Mouse (Mus musculus): ENCODE measurements around the gene Foxe1. TPM values are rescaled to one million over a fixed set of nuclear protein-coding genes. Genes with fewer than 3 reads are reported as not detected.

Foxe1 gene
- polyA plus RNA-seq, 1 experiment from 2014 or later: not detected

DNA sequence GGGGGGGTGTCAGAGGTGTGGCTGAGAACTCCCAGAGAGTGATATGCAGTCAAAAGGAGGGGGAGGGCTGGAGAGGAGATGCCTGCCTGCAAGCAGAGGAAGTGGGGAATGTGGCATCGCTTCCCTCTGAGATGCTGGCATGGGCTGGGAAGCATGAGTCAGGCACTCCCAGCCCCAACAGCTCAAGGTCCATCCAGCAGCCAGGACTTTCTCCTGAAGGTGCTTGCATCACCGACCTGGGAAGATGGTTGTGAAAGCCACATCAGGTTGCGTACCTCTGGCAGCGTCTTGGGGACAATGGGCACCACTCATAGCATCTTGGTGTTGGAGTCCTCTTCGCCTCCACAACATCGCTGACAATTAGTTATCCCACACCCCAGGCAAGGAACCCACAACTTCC is 27.0 kb downstream of the Foxe1 start:
- DNase-seq (ENCODE audit: low read depth, low spot score) (no peak), ATAC-seq (no peak)
- POLR2A ChIA-PET: interaction anchor here (0.5 kb wide), 1 partner anchor 166 kb away, joined by 3 read pairs; no protein-coding TSS in a partner anchor
- in situ Hi-C loops (cut with MboI; ENCODE audit: low pct_unique_long_range_greater_than_20kb): no loop called here
- CTCF ChIA-PET: interaction anchor here (1.3 kb wide), 1 partner anchor 14 kb away, joined by 3 read pairs; no protein-coding TSS in a partner anchor
- TF ChIP-seq CTCF (IDR thresholded peaks at IDR 0.05): no peak
- no peaks in the 10 kb centered on the region for H3K27me3 ChIP-seq

DNA sequence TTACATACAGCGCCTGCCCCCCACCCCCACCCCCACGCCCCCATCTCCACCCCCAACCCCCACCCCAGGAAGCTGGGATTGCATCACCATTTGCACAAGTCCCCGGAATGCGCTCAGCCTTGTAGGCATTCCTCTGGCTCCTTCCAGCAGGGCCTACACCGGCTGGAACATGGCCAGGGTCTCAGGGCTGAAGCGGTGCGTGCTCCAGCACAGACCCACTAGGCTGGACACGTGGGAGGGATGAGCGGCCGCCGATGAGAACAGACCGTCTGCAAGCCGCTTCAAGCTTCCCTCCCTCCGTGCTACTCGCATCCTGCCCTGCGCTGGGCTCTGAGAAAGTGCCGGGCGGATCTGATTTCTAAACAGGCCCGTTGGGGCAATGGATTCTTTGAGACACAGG is 27.6 kb downstream of the Foxe1 start:
- ATAC-seq: peak; percentile 80
- peak; percentile 54 for DNase-seq (ENCODE audit: low read depth, low spot score)
- no peak for TF ChIP-seq CTCF (IDR thresholded peaks at IDR 0.05)
- in situ Hi-C loops (cut with MboI; ENCODE audit: low pct_unique_long_range_greater_than_20kb): no loop called here
- CTCF ChIA-PET: interaction anchor here (1.3 to 1.4 kb wide), 2 partner anchors 10 to 14 kb away, joined by 3 to 5 read pairs; no protein-coding TSS in a partner anchor
- no peaks in the 10 kb centered on the region for H3K27me3 ChIP-seq
- POLR2A ChIA-PET: interaction anchor here (0.5 kb wide), 1 partner anchor 166 kb away, joined by 3 read pairs; no protein-coding TSS in a partner anchor

DNA sequence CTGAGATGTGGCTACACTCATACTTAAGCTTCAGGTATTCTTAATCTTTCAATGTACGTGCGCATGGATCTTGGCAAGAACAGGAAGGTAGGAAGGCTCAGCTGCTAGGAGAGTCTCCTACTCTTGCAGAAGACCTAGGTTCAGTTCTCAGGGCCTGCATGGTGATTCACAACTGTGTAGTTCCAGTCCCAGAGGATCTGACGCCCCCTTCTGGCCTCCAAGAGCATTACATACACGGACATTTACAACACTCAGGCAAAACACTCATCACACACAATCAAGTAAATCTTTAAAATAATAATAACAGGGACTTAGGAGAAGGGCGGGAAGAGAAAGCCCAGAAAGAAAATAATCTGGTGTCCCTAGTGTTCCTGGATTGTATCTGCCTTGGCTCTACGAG is 31.0 kb downstream of the Foxe1 start:
- DNase-seq (ENCODE audit: low read depth, low spot score) (no peak), ATAC-seq (no peak)

DNA sequence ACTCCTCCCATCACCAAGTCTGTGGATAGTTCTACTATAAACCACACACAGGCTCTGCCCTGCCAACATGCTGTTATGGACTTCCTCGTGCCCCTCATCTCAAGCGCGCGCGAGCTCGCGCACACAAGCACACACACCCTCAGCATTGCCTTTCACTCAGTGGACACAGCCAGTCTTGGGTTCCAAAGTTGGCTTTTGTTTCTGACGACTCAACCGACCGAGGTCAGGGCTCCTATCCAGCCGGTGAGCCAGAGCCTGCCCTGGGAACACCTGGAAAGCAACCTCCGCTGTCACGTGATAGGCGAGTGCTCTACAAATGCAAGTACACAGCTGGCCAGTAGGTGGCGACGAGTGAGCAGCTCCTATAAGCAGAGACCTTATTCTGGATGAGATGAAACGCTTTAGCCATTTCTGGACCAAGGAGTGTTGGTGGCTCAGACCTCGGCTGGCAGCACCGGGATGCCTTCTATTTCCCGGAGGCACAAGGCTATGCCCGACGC is 31.5 kb downstream of the Foxe1 start:
- H3K27me3 ChIP-seq: no peaks in the 10 kb centered on the region
- ATAC-seq (peak; percentile 85), DNase-seq (ENCODE audit: low read depth, low spot score) (no peak)
- ChIA-PET CTCF (interaction anchor here (0.8 to 2.0 kb wide), 10 partner anchors 10 to 178 kb away, joined by 3 to 6 read pairs (median 4); no protein-coding TSS in a partner anchor), POLR2A (no interaction called here)
- TF ChIP-seq CTCF (IDR thresholded peaks at IDR 0.05): peak; percentile 87
- in situ Hi-C loops (cut with MboI; ENCODE audit: low pct_unique_long_range_greater_than_20kb): no loop called here

More for the DNA sequence above, 31.0 kb downstream of the Foxe1 start:
- TF ChIP-seq CTCF (IDR thresholded peaks at IDR 0.05): peak; percentile 72
- ChIA-PET POLR2A (interaction anchor here (0.6 kb wide), 1 partner anchor 148 kb away, joined by 3 read pairs; no protein-coding TSS in a partner anchor), CTCF (interaction anchor here (1.0 to 2.0 kb wide), 8 partner anchors 10 to 165 kb away, joined by 3 to 6 read pairs (median 4); no protein-coding TSS in a partner anchor)
- in situ Hi-C loops (cut with MboI; ENCODE audit: low pct_unique_long_range_greater_than_20kb): no loop called here
- no peaks in the 10 kb centered on the region for H3K27me3 ChIP-seq

DNA sequence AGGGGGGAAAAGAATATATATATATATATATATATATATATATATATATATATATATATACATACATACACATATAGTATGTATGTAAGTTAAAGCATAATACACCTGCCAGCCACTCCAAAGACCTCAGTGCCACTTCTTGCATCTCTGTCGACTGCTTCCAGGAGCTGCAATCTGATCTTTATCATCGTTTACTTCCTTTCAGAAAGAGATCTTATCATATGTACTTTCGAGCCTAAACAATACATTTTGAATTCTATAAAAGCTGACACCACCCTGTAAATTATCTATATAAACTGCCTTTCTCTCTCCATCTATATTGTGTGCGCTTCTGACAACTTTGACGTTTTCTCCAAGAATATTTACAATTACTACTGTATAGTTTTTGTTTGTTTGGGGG is 45.1 kb downstream of the Foxe1 start:
- TF ChIP-seq CTCF (IDR thresholded peaks at IDR 0.05): no peak
- no peak for ATAC-seq
- POLR2A ChIA-PET: interaction anchor here (2.0 kb wide), 1 partner anchor 62 kb away, joined by 5 read pairs; the partner anchor contains the start of gene Anp32b
- DNase-seq (ENCODE audit: low read depth, low spot score): no peak
- no peaks in the 10 kb centered on the region for H3K27me3 ChIP-seq
- CTCF ChIA-PET: interaction anchor here (1.3 kb wide), 1 partner anchor 14 kb away, joined by 3 read pairs; no protein-coding TSS in a partner anchor
- in situ Hi-C loops (cut with MboI; ENCODE audit: low pct_unique_long_range_greater_than_20kb): loop anchor here (5.0 to 10.0 kb wide), 2 partner anchors 86 to 186 kb away; no protein-coding TSS in a partner anchor

DNA sequence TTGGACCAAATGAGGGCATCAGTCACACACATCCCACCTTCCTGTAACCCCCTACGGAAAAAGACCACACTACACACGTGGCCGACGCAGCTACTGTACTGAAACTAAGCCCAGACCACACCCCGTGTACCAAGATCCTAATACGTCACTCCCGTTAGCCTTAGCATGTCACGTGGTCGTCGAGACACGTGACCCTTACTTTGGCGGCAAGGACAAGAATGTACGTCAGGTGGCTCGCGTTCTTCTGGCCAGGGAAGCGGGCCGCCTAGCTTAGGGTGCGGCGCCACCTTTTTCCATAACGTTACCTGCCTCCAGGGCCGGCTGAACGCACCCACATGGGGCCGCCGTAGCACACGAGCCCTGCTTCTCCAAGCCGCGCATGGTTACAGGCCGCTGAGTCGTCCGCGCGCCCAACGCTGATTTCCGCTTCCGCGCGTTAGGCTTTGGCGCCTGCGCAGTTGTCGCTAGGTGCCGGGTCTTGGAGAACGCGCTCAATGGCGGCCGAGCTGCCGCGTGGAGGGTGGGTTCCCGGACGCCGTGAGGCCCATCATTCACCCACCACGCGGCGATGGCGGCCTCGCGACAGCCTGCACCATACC is 45.7 kb downstream of the Foxe1 start, which contains the start of gene Trmo:
TSS of gene Trmo (minus strand) at position 425 of the 599 bp plus-strand sequence.
- CTCF ChIA-PET: interaction anchor here (1.0 to 2.9 kb wide), 5 partner anchors 11 to 95 kb away, joined by 3 to 13 read pairs (median 4); no protein-coding TSS in a partner anchor
- no peak for TF ChIP-seq CTCF (IDR thresholded peaks at IDR 0.05)
- POLR2A ChIA-PET: interaction anchor here (2.0 kb wide), 1 partner anchor 62 kb away, joined by 5 read pairs; the partner anchor contains the start of gene Anp32b
- H3K27me3 ChIP-seq: no peaks in the 10 kb centered on the region
- in situ Hi-C loops (cut with MboI; ENCODE audit: low pct_unique_long_range_greater_than_20kb): loop anchor here (5.0 to 10.0 kb wide), 2 partner anchors 86 to 187 kb away; no protein-coding TSS in a partner anchor
- ATAC-seq (peak; percentile 82), DNase-seq (ENCODE audit: low read depth, low spot score) (peak; percentile 79)

DNA sequence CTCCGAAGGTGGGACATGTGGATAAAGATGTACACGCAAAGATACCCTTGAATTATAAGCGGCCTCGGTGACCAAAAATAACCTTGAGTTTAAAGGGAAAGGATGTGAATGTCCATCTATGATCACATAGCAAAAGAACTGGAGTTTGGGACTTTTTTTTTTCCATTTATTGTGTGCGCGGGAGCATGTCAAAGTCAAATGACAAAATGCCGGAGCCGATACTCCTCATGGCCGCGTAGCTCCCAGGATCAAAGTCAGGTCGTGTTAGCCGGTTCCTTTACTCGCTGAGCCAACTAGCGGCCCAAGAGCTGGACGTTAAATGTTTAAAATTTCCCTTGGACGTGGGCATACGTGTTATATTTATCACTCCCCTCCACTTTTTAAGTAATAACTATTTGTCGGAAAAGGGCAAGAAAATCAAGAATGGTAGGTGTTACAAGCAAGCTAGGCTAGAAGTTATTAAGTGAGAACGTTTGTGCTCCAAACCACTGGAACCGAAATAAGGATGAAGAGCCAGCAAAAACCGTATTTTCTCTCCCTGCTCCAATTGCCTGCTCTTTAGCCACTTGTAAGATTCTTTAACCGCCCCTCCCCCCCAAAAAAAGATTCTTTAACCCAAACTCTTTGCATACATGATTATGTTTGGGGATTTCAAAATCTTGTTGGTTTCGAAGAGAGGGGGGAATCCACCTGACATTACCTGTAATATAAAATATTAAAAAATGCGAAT is 46.4 kb downstream of the Foxe1 start:
- ATAC-seq (peak; percentile 34), DNase-seq (ENCODE audit: low read depth, low spot score) (no peak)
- ChIA-PET CTCF (interaction anchor here (0.9 to 2.9 kb wide), 11 partner anchors 11 to 95 kb away, joined by 3 to 13 read pairs (median 4); partner anchors contain the start of gene Anp32b), POLR2A (interaction anchor here (0.5 to 2.0 kb wide), 2 partner anchors 11 to 61 kb away, joined by 4 to 5 read pairs; partner anchors contain the start of gene Anp32b)
- H3K27me3 ChIP-seq: no peaks in the 10 kb centered on the region
- TF ChIP-seq CTCF (IDR thresholded peaks at IDR 0.05): no peak
- in situ Hi-C loops (cut with MboI; ENCODE audit: low pct_unique_long_range_greater_than_20kb): loop anchor here (5.0 to 10.0 kb wide), 2 partner anchors 85 to 187 kb away; no protein-coding TSS in a partner anchor

DNA sequence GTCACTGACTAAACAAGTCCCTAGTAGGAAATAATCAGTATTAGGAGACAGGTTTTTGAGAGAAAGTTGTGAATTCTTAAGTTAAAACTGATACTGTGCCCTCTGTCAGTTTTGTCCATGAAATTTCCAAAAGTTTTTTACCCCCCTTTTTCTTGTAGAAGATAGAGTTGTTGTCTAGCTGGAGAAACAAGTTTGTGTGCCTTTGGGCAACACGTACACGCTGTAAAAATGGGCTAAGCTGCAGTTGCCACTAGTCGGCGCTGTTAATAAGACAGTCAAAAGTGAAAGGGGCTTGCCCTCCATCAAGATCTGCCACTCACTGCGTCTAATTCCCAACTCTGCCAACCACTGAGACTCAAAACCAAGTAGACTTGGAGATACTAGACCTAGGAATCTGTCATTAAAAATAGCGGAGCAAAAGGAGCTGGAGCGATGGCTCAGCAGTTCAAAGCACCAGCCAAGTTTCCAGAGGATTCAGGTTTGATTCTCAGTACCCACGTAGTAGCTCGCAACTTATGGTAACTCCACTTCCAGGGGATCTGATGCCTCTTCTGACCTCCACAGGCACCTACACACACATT is 47.1 kb downstream of the Foxe1 start:
- in situ Hi-C loops (cut with MboI; ENCODE audit: low pct_unique_long_range_greater_than_20kb): no loop called here
- peak; percentile 76 for TF ChIP-seq CTCF (IDR thresholded peaks at IDR 0.05)
- ATAC-seq (no peak), DNase-seq (ENCODE audit: low read depth, low spot score) (no peak)
- no peaks in the 10 kb centered on the region for H3K27me3 ChIP-seq
- CTCF ChIA-PET: interaction anchor here (0.7 to 2.9 kb wide), 14 partner anchors 13 to 94 kb away, joined by 3 to 13 read pairs (median 4); partner anchors contain the start of gene Anp32b
- POLR2A ChIA-PET: interaction anchor here (0.9 to 1.1 kb wide), 2 partner anchors 60 to 72 kb away, joined by 3 to 4 read pairs; no protein-coding TSS in a partner anchor

DNA sequence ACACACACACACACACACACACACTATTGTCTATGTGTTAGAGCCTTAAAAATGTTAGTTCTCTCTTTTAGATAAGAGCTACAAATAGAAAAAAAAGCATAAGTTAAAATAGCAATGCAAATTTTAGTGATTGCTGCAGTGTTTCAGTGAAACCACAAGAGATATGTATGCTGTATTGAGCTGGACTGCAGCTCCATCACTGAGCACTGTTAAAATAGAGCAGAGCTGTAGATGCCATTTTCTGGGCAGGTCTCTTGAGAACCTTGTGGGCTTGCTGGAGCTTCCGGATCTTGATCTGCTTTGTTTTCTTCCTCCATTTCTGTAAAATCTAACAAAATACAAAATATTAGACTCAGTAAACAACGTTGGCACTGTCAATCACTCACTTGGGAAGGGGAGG is 51.0 kb downstream of the Foxe1 start:
- no peak for DNase-seq (ENCODE audit: low read depth, low spot score)
- ATAC-seq: no peak
- ChIA-PET CTCF (interaction anchor here (0.8 to 1.5 kb wide), 3 partner anchors 10 to 38 kb away, joined by 3 to 4 read pairs (median 3); no protein-coding TSS in a partner anchor), POLR2A (no interaction called here)
- TF ChIP-seq CTCF (IDR thresholded peaks at IDR 0.05): no peak
- in situ Hi-C loops (cut with MboI; ENCODE audit: low pct_unique_long_range_greater_than_20kb): no loop called here
- H3K27me3 ChIP-seq: peaks cover 10% of the 10 kb centered on the region

All from Patski (cell line).